Mouse (Mus musculus) layer of hippocampus, postnatal 25 days (tissue): Measurements from ENCODE around the gene Vipr2. TPM values are rescaled to one million over a fixed set of nuclear protein-coding genes. Genes with fewer than 3 reads are reported as not detected.

Source experiments
- DNase-seq, 2 experiments: peaks; one replicate each; pipeline ENCODE4 v3.0.0; 2022; ENCODE audit warnings: mixed read lengths in 2 of 2, low spot score in 1 of 2; ENCODE audit errors: extremely low spot score in 1 of 2
- microRNA-seq, 2 experiments: library from miRNA; unstranded; fragments of <30 nt; microRNA quantifications; one replicate each; pipeline ENCODE4 v1.2.0; 2021
- total RNA-seq, 2 experiments: library from RNA; stranded (reverse); gene quantifications; 2 replicates each; pipeline ENCODE4 v1.2.3; 2021

The Vipr2 gene
- total RNA-seq, 2 experiments from 2014 or later, result 0.59 to 0.80 TPM

DNA sequence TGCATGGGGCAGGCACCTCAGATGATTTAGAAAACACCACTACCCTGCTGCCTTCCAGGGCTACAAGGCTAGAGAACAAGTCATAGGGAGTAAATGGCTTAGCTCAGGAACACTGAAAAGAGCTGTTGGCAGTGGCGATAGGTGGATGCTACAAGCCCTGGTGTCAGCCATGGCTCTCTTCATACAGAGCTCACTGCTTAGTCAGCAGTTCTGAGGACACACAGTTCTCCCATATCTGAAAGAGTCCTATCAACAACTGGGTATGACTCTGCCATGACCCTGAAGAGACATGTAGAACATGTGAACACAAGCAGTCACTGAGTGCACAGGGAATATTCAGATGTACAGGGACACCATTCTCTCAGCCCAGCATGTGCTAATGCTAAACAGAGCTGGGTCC, 68.2 kb downstream of the Vipr2 start:
- no peak for DNase-seq

DNA sequence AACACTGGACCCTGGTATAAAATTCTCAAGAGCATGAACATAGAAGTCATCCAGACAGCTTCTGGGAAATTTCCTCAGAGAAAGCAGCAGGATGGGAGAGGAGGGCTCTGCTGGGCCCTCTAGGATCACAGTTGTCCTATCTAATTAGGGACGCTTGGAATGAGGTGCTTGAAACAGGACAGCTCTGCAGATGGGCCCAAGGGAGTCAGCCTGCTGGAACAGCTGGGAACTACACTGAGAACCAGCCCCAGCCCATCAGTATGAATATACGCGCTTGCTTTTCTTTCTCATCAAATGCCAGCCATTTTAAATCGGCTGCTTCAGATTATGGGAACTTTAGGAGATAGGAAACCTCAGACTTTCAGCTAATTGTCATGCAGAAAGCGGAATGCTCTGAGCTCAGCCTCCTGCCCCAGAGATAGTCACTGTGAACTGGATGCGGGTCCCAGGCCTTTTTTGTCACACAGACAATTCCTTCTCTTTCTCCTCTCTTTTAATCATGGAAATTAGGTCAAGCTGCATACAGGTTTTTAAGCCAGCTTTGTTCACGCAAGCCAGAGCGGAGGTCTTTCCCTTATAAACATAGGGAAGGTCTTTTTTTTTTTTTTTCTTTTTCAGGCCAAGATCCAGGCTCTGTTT, 69.6 kb downstream of the Vipr2 start:
- DNase-seq, result no peak

DNA sequence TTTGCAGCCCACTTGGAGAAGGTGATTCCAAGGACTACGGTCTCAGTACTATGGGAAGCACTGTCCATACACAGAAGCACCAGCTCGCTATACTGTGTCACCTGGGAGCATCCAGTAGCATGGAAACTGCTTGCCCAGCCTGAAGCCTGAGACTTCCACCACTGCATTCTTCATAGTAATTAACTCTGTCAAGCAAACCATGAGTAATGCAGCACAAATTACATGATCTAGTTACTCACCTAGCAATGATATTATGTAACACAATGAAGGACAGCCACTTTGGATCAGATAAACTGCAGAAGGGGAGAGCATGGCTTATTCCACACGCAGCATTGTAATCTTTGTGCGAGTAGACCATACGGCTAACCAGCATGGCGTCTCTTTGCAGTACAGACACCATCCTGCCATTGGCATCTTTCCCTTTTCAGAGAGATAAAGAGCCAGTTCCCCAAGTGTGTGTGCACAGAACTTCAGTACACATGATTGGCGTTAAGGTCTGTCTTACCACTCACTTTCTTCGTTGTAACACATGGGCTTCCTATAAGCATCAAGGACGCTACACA, 75.4 kb downstream of the Vipr2 start:
- DNase-seq, result no peak

DNA sequence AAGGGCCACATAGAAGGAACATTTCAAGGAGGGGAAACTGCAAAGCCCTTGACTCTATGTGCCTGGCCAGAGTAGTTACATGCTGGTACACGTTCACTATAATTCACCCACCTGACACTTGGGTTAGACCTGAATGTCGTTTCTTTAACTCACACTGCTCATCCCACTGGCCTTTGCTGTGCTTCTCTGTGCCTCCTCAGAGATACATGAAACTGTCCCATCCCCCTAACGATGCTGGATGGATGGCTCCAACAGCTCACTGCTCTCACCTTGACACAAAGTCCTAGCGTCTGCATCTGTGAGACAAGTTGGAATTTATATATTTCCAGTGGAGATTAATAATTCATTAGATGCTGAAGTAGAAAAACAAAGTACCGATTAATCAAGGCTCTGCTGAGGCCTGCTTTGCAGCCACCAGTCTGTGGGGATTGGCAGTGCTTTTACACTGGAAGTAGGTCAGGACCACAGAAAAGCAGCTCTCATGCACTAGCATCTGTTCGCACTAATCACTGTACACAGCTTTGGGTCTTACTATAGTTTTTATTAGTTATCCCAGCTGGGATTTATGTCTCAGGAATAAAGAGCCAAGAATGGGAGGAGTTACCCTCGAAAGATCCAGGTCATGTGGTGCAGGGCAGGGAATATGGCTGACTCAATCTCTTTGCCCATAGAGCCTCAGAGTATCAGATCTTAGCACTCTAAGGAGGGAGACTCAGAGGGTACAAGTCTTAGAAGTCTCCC, 79.4 kb downstream of the Vipr2 start:
- DNase-seq, result no peak

DNA sequence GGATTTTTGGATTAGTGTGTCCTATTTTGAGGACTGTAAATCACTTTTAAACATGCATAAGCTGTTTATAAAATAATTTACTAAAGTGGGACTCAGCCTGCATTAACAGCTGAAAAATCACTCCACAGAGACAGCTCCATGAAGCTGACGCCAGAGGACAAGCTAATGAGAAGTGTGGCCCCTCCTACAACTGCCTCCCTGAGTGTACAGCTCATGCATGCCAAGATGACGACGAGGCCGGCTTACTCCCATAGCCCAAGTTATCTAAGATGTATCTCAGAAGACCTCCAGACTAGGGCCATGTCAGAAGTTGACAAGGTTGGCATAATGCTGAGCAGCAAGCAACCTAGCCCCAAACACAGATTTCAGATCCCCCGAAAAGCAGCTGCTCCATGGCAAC, 81.7 kb downstream of the Vipr2 start:
- DNase-seq, result no peak

DNA sequence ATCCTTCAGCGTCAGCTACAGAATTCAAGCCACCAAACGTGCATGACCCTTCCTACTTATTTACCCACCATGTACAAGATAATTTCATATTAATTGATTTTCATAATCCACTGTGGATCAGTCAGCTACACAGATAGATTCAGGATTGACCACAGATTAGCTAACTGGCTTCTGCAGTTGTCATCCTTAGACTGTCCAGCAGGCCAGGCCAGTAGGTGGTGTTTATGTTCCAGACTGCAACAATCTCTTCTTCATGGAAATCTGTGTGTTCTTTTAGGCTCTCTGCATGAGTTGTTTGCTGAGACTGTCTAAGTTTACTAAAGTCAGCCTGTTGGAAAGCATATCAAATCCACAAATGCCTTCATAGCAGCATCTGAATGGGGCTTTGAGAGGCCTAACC, 82.2 kb downstream of the Vipr2 start:
- no peak for DNase-seq

DNA sequence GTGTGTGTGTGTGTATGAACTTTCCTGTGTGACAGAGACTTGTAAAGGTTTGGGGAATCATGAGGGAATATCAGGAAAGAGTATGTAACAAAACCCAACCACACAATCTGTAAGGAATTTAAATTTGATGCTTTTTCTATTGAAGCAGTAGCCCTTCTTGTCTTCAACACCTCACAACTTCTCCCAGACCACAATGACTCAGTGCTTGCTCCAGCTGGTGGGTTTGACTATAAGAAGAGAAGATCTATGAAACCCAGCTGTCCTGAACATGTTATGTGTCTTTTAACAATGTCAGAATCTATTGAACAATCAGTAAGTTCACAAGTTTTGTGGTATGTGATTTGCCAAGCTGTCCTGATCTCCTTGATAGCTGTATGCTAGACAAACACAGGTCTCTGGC, 87.8 kb downstream of the Vipr2 start:
- no peak for DNase-seq

DNA sequence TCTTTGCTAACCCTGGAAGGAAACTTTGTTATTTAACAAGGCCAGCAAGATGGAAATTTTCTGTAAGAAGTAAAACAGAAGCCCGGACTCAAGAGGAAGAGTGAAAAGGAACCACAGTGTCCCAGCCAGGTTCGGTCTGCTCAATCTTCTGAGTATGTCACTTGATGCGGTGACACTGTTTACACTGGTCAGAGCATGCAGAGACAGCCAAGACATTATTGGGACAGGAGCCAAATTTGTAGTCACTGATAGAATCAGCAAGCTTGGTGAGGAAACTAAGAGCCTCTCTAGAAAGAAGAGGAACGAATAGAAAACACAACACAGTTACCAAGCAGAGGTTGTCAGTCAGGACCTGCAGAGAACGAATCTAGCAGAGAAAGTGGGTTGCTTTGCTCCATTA, 92.1 kb downstream of the Vipr2 start:
- DNase-seq, result no peak

DNA sequence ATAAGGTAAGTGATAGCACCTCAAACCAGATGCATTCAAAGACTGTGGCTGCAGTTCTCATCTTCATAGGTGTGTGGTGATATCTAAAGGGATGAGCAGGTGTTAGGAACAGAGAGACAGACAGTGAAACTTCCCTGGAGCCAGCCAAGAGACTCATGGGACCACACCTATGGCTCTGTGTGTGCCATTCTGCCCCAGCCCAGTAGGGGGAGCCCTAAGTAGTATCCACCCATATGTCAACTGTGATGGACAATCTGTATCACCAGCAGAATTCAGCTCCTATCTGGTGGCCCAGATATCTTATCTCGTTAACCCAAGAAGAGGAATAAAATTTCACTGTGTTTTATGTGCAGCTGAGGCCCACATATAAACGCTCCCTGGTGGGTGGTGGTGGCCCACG, 99.4 kb downstream of the Vipr2 start:
- no peak for DNase-seq

DNA sequence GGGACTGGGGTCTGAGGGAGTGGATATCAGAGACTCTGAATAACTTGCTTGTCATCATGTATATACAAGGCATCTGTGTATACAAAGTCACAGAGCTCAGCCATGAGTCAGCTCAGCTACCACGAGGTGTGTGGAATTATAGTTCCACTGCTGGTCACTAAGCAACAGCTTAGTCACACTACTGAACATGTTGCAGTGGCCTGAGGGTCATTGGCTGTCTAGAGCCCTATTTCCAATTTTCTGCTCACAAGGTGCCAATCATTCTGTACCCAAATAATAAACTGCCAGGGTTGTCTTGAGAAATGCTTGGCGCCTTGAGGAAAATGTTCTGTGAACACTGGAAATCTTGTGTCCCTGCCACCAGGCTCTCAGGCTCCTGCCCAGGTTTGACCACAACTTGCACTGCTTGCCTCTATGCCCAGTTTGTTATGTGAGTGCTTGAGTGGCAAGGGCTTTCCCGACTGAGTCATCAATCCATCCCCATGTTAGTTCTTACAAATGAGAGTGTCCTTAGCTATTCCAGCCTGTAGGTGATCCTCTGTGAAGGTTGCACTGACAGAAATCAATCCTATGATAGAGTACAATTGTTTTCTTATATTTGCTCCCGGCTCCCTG, 104.0 kb downstream of the Vipr2 start:
- no peak for DNase-seq

DNA sequence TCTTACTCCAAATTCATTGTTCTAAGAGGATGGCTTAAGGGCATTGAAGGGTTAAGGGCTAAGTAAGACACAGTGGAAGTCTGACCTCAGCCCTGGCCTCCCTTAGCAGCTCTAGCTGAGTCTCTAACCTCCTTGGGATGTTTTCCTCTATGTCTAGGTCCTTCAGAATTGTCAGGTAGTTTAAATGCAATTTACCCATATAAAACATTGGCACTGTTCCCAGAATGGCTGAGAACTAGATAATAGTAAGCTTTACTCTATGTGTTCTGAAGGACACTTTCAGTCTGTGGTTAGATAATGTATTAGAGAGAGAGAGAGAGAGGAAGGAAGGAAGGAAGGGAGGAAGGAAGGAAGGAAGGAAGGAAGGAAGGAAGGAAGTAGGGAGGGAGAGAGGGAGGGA, 104.8 kb downstream of the Vipr2 start:
- no peak for DNase-seq

DNA sequence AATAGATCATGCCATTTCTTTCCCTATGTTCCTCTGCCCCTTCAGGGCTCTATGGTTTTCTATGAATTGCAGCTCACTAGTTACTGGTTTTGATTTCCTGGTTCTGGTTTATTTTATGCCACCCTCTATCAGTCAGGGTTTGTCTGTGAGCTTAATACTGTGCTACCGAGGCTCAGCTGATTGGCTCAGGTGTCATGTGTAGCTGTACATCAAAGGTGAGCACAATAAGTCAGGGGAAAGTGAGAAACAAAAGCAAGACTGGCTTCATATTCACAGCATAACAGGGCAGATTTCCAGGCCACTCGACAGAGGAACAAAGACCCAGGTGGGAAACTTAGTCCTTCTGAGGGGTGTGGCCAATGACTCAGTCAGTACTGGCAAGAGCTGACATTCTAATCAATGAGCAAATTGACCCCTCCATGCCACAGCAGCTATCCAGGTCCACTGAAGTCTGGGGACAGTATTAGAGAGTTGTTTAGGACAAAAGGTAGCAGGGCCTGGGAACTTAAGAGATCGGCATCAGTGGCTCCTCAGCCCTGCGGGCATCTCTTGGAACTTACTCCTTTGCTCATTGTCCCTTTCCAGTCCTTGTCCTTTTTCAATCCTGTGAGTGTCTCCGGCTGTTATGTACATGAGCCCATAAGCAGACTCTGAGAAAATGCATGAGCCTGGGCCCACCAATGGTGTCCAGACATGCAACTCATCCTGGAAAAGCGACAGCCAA, 105.8 kb downstream of the Vipr2 start:
- DNase-seq, result no peak

DNA sequence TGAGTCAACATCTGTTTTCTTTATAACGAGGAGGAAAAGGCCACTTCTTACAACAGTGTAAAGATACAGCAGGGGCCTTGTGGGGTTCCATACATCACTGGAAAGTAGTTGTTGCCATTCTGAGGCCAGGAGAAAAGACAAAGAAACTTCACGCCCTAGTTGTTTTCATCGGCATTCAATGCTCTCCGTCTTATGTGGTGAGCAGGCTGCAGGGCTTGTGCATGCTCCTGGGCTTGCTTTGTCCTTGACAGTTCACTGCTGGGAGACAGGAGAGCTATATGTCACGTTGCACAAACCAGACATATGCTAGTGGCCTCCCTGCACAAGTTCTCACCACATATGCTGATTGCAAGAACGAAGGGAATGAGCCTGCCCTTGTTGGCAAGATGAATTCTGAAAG, 116.4 kb downstream of the Vipr2 start:
- no peak for DNase-seq

DNA sequence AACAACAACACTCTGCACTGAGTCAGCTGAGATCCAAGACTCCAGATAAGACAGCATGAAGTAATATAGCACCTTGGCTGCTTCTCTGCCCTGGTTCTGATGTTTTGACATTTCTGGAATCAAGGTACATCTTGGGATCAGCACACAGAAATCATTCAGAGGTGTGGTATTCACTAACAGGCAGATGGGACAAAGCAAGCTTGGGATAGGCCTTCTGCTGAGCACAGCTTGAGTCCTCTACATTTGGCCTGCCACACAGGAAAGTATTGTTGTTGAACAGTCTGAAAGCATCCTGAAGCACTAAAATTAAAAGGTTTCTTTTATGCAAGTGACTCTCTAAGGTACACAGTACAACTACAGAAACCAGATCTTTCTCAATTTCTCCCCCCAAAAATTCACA, 117.1 kb downstream of the Vipr2 start:
- no peak for DNase-seq

Small RNAs within 50 kb of the gene (microRNA-seq; reads per million reads assigned to microRNA genes)
- 0 reads per million in 2 experiments for gene Gm44372

Other genes with a start within 250 kb of the Vipr2 start
- 10 to 100 TPM; 31.3 to 33.4 TPM for gene Zfp386, start 30.0 kb upstream of the Vipr2 start, total RNA-seq
- gene Wdr60, start 185.3 kb downstream of the Vipr2 start, total RNA-seq, result 10 to 100 TPM; 14.7 to 16.9 TPM
- gene Gm11027, start 197.7 kb downstream of the Vipr2 start, total RNA-seq, result not detected
- 10 to 100 TPM; 58.1 to 71.6 TPM for gene Esyt2, start 203.5 kb downstream of the Vipr2 start, total RNA-seq